Mouse (Mus musculus): ENCODE measurements at regions not wholly inside any gene's neighbourhood (a gene's known extent, or its start where the extent isn't known, plus 50 kb on each side); places are given as distances from the start of the nearest gene placed in this dataset.

DNA sequence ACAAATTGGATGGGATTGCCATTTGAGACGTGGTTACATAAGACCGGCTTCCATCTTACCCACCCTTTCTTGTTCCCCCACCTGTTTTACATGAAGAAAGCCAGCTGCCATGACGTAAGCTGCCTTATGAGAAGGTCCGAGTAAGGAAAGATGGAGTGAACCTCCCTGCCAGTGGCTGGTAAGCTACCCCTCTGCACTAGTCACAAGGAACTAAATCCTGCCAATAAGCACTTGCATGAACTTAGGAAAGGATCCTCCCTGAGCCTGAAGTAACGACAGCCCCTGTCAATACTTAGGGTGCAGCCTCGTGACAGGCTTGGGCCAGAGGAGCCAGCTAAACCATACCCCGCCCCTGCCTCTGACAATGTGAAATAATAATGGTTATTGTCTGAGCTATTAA is 62.8 kb upstream of the Gm47985 start:
- DNase-seq (ENCODE audit: low read depth): no peak

DNA sequence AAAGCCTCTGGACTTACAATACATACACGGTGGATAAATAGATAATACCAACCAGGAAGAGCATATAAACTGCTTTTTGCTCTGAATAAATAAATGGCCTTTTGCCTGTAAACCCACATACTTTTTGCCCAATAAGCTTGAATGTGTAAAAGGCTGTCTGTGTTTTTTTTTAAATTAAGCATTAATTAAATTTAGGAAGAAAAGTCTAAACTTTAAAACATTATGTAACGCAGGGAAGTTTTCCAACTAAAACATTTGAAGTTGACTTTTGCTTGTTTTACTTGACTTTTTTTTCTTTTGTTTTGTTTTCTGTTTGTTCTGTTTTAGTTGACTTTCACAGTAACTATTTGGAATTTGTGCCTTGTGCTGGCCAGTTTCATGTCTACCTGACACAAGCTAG is 60.7 kb upstream of the Gm47985 start:
- DNase-seq (ENCODE audit: low read depth): no peak

- no peak for DNase-seq (ENCODE audit: low read depth)
These were observed 58.4 kb upstream of the Gm47985 start for GRCm38 (mm10) chr1:151123964-151124363.

DNA sequence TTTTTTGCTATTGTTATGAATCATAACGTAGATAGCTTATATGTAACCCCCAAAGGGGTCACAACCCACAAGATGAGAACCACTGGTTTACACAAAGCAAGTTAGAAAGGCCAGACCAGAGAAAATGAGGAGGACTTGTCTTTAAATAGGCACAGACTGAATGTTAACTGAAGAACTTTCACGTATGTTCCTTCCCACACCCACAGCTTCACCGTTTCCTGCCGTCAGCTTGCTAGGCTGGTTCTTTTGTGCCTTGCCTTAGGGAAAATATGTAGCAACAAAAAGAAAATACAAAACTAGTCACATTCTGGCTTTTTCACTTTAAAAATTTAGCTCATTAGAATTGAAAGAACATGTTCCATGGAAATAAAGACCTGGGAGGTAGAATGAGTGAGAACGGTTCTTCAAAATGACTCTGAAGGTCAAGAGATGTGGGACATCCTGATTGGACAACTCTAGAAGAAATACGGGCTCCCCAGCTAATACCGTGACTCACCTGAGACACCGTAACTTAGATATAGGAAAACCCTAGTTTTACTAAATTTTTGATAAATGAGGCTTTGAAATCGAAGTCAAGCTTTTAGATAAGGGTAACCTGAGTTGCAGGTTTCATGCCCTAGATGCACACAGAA is 57.2 kb upstream of the Gm47985 start:
- no peak for DNase-seq (ENCODE audit: low read depth)

DNA sequence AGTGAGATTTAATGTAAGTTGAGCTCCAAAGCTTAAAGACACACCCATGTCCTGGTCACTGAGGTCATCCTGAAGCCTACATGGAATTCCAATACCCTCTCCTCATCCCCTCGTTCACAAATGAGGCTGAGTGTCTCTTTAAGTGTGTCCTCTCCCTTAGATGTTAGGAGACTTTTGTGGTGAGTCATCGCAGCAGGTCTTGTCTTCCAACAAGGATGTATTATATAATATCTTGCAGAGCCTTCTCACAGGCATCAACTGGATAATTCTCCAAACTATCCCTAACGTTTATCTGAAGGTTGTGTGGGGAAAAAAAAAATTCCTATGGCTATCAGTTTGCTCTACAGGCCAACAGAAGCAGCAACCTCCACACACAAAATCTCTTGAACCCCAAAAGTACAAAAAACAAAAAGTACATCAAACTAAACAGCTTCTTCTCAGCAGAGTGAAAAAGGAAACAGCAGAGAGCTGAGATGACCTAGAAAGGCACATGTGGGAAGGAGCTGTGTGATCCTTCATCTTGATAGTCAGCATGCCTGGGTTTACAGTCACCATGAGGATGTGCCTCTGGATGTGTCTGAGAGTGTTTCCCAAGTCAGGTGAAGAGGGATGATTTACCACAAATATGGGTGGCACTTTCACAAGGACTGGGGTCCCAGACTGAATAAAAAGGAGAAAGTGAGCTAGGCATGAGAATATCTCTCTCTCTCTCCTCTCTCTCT is 56.4 kb upstream of the Gm47985 start:
- no peak for DNase-seq (ENCODE audit: low read depth)

- DNase-seq (ENCODE audit: low read depth): no peak
These were observed 55.6 kb upstream of the Gm47985 start for GRCm38 (mm10) chr1:151126756-151127155.

DNA sequence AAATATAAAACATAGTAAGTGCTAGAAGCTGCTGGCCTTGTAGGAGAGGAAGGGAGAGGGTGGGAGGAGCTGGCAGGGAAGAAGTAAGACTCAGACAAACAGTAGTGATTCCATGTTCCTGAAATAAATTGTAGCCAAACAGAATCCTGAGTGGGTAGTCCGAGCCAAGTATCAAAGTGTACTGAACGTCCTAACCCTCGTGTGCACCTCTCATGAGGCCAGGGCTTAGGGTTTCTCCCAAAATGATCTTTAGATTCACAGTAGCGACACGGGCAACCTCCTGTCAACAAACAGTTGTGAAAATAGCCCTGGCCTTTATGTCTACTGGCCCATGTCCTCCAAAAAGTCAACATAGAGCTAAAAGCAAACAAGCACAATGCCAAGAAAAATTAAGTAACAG is 54.3 kb upstream of the Gm47985 start:
- DNase-seq (ENCODE audit: low read depth): no peak

DNA sequence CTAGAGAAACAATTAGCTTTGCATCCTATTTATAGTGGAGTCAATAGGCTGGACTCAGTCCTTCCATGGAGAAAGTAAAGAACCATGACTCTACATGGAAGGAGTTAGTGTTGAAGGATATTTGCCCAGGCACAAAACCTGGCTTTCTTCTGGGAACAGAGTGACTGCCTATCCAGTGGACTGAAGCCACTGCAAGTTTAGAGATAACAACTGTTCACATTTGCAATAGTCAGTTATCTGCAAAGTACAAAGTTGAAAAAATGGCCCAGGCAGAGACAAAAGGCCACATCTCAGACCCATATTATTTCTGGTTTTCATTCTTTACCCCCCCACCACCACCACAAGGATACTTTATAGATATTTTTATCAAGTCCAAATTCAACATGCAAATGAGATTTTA is 53.4 kb upstream of the Gm47985 start:
- no peak for DNase-seq (ENCODE audit: low read depth)

DNA sequence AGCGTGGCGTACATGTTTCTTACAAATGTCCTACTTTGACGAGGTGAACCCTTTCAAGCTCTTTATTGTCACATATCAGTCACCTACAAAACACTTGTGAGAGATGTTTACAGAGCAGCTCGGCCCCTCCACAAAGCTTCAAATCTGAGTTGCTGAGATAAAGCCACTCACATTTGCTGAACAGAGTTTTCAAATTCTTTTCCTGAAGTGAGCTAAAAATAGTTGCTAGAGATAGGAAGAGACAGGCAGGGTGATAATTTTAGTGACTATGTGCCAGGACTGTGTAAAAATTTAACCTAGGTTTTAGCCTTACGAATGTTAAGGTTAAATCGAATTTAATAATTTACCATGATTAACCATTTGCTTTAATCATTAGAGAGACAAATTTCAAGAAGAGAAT is 52.3 kb upstream of the Gm47985 start:
- no peak for DNase-seq (ENCODE audit: low read depth)

DNA sequence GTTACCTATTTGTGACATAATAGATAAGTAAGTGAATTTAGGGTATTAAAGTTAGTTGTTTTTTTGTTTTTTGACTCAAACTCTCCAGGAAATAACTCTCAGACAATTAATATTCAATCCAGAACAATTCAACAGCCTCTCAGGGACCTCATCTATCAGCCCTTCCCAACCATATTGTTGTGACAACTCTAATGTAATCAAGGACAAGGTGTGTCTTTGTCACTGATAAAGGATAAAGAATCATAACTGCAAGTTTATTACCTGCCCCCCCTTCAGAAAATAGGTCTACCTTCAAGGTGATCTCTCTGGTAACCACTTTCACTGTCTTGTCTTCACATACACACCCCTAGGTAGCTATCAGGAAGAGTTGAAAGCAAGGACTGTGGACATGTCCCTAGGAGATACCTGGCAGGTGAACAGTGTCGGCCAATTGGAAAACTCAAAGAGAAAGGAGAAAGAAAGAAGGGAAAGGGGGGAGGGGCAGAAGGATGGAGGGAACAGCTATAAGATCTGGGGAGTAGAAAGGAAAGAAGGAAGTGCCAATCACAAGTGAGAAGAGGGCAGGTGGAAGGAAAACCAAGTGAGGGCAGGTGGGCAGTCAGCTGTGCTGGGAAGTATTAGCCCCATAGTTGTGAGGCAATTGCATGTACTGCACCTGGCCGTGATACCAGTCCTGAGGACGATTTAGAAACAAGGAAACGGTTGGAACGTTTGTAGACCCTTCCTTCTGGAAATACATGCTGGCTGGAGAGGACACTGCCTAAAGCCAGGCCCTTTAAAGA is 51.3 kb upstream of the Gm47985 start:
- no peak for DNase-seq (ENCODE audit: low read depth)

- no peak for DNase-seq (ENCODE audit: low read depth)
These were observed 50.6 kb upstream of the Gm47985 start for GRCm38 (mm10) chr1:151131627-151132284.
